23 mouse cellular contexts compared by ENCODE assay signal in genomic region chr2:125389796-125390195, GRCm38 (mm10).
DNase-seq lines count a peak whose midpoint lies in the region; ATAC-seq lines count a peak whose summit lies in the region.
"Had no signal": no experiment of that assay in that cellular context is flagged by ENCODE, and none has a peak within 500 bp of the region (broad histone marks: within the 10 kb centered on the region; RNA-seq: fewer than 3 reads in every experiment).

No protein-coding gene starts in this region.

- ATAC-seq in heart, embryonic 12.5 days (ENCODE audit: insufficient number of reproducible peaks, low FRiP score), result no peak
- no peak for ATAC-seq in forebrain, embryonic 15.5 days (replicated peaks)
- ATAC-seq: CD4-positive, CD25-positive, alpha-beta regulatory T cell, adult 4 months; forebrain, embryonic 14.5 days; hindbrain, postnatal 0 days; inflammation-experienced regulatory T-cells, adult 6 months; intestine, embryonic 16.5 days had no signal

- 90% methylated on average over 10 of the region's 10 CpGs for WGBS in heart, embryonic 12.5 days
- 92% methylated on average over 10 of the region's 10 CpGs for WGBS in heart, embryonic 10.5 days
- 94% methylated on average over 10 of the region's 10 CpGs for WGBS in forebrain, embryonic 15.5 days

- H3K4me3 ChIP-seq in heart, embryonic 12.5 days, result no peak overlapping the region
- H3K4me3 ChIP-seq in heart, embryonic 10.5 days, result no peak overlapping the region
- no peak overlapping the region for H3K4me3 ChIP-seq in forebrain, embryonic 15.5 days
- H3K4me3 ChIP-seq: embryonic facial prominence, embryonic 12.5 days; embryonic facial prominence, embryonic 15.5 days; heart, embryonic 15.5 days had no signal

- DNase-seq in heart, adult 11 months, result peak; percentile 96
- DNase-seq in heart, adult 8-10 months (ENCODE audit: low spot score), result peak; percentile 35
- DNase-seq in heart, embryonic 10.5 days (ENCODE audit: low spot score), result no peak
- DNase-seq in heart, postnatal 36 days, result peak; percentile 37 to 45
- DNase-seq: adrenal gland, adult 2 months; adrenal gland, postnatal 14 days; cerebellum, adult 11 months; cerebellum, adult 2 months; cerebellum, adult 9-11 months; cerebellum, postnatal 25 days; gastrocnemius, postnatal 25 days; kidney, adult 18-20 months had no signal

- H3K4me1 ChIP-seq in heart, embryonic 12.5 days (replicated peaks), result no peaks in the 10 kb centered on the region
- H3K4me1 ChIP-seq in heart, embryonic 10.5 days, result no peaks in the 10 kb centered on the region
- no peaks in the 10 kb centered on the region for H3K4me1 ChIP-seq in forebrain, embryonic 15.5 days
- H3K4me1 ChIP-seq: embryonic facial prominence, embryonic 12.5 days; embryonic facial prominence, embryonic 15.5 days; heart, embryonic 15.5 days had no signal

- H3K4me2 ChIP-seq in heart, embryonic 12.5 days, result no peak overlapping the region
- no peak overlapping the region for H3K4me2 ChIP-seq in forebrain, embryonic 15.5 days (replicated peaks)
- H3K4me2 ChIP-seq: embryonic facial prominence, embryonic 12.5 days; embryonic facial prominence, embryonic 15.5 days; heart, embryonic 15.5 days; hindbrain, embryonic 14.5 days had no signal

- no peak overlapping the region for H3K9ac ChIP-seq in heart, embryonic 12.5 days
- no peak overlapping the region for H3K9ac ChIP-seq in forebrain, embryonic 15.5 days (replicated peaks)
- H3K9ac ChIP-seq: embryonic facial prominence, embryonic 12.5 days; embryonic facial prominence, embryonic 15.5 days; heart, embryonic 15.5 days; hindbrain, embryonic 14.5 days had no signal

- H3K36me3 ChIP-seq in heart, embryonic 12.5 days, result peaks cover 57% of the 10 kb centered on the region
- peaks cover 24% of the 10 kb centered on the region for H3K36me3 ChIP-seq in heart, embryonic 10.5 days
- H3K36me3 ChIP-seq in forebrain, embryonic 15.5 days, result peaks cover 6% of the 10 kb centered on the region; the same call in 1 of the 2 replicates
- H3K36me3 ChIP-seq: heart, embryonic 15.5 days had no signal

- no peaks in the 10 kb centered on the region for H3K9me3 ChIP-seq in heart, embryonic 12.5 days (replicated peaks)
- H3K9me3 ChIP-seq in heart, embryonic 10.5 days, result no peaks in the 10 kb centered on the region
- H3K9me3 ChIP-seq in forebrain, embryonic 15.5 days, result no peaks in the 10 kb centered on the region
- H3K9me3 ChIP-seq: embryonic facial prominence, embryonic 12.5 days; embryonic facial prominence, embryonic 15.5 days; heart, embryonic 15.5 days had no signal

- intact Hi-C loops in heart, postnatal 36 days (cut with DNase I), result loop anchor here (10.0 kb wide), 1 partner anchor 115 kb away; the partner anchor contains the start of genes Fbn1 and Gm9913

- no peaks in the 10 kb centered on the region for H3K27me3 ChIP-seq in heart, embryonic 12.5 days (replicated peaks)
- H3K27me3 ChIP-seq in heart, embryonic 10.5 days (ENCODE audit: insufficient read depth, poor library complexity, severe bottlenecking), result no peaks in the 10 kb centered on the region
- no peaks in the 10 kb centered on the region for H3K27me3 ChIP-seq in forebrain, embryonic 15.5 days
- H3K27me3 ChIP-seq: embryonic facial prominence, embryonic 12.5 days; embryonic facial prominence, embryonic 15.5 days; heart, embryonic 15.5 days had no signal

- H3K27ac ChIP-seq in heart, embryonic 12.5 days (ENCODE audit: poor library complexity, severe bottlenecking), result no peak overlapping the region
- H3K27ac ChIP-seq in heart, embryonic 10.5 days, result no peak overlapping the region
- no peak overlapping the region for H3K27ac ChIP-seq in forebrain, embryonic 15.5 days (replicated peaks)
- H3K27ac ChIP-seq: embryonic facial prominence, embryonic 12.5 days; embryonic facial prominence, embryonic 15.5 days; heart, embryonic 15.5 days; hindbrain, embryonic 14.5 days; hindbrain, postnatal 0 days had no signal
